ENCODE assay signal across 8 mouse cellular contexts in genomic region chr10:7117785-7118184, GRCm38 (mm10).
DNase-seq lines count a peak whose midpoint lies in the region; ATAC-seq lines count a peak whose summit lies in the region.

No protein-coding gene starts in this region.

- H3K36me3 ChIP-seq in kidney, embryonic 14.5 days (ENCODE audit: control insufficient read depth, insufficient read depth, low read length), result peaks cover 17% of the 10 kb centered on the region
- H3K36me3 ChIP-seq in embryonic facial prominence, embryonic 11.5 days (replicated peaks; ENCODE audit: control insufficient read depth, insufficient read depth, low read depth, low read length), result no peaks in the 10 kb centered on the region
- H3K36me3 ChIP-seq in limb, embryonic 15.5 days, result peaks cover 18% of the 10 kb centered on the region

- H3K4me2 ChIP-seq in kidney, embryonic 14.5 days (replicated peaks; ENCODE audit: low read depth, low read length), result no peak overlapping the region
- no peak overlapping the region for H3K4me2 ChIP-seq in embryonic facial prominence, embryonic 11.5 days (ENCODE audit: low read depth, low read length)
- H3K4me2 ChIP-seq in limb, embryonic 15.5 days, result no peak overlapping the region

- H3K9ac ChIP-seq in kidney, embryonic 14.5 days (ENCODE audit: low read depth, low read length), result no peak overlapping the region
- H3K9ac ChIP-seq in embryonic facial prominence, embryonic 11.5 days (replicated peaks; ENCODE audit: low read length), result no peak overlapping the region
- no peak overlapping the region for H3K9ac ChIP-seq in limb, embryonic 15.5 days

- peak; percentile 9 for DNase-seq in CD4-positive, CD25-positive, alpha-beta regulatory T cell, adult 2 months (ENCODE audit: low read depth, low spot score)
- DNase-seq in kidney, adult 9 months, result no peak
- peak; percentile 59 for DNase-seq in embryonic facial prominence, embryonic 11.5 days (ENCODE audit: low spot score)
- no peak for DNase-seq in left cerebral cortex, postnatal 25 days (ENCODE audit: low spot score in 2 of 2)

- H3K27me3 ChIP-seq in kidney, embryonic 14.5 days (ENCODE audit: control insufficient read depth, insufficient read depth, low read length), result no peaks in the 10 kb centered on the region
- no peaks in the 10 kb centered on the region for H3K27me3 ChIP-seq in embryonic facial prominence, embryonic 11.5 days (ENCODE audit: control insufficient read depth, insufficient read depth, low read length)
- H3K27me3 ChIP-seq in limb, embryonic 15.5 days, result no peaks in the 10 kb centered on the region

- ATAC-seq in CD4-positive, CD25-positive, alpha-beta regulatory T cell, adult 4 months, result no peak
- ATAC-seq in kidney, embryonic 14.5 days (ENCODE audit: low FRiP score, low TSS enrichment), result peak; percentile 95
- peak; percentile 70 for ATAC-seq in embryonic facial prominence, embryonic 11.5 days (replicated peaks; ENCODE audit: insufficient number of reproducible peaks, low FRiP score, low TSS enrichment, low read depth)
- ATAC-seq in limb, embryonic 15.5 days (ENCODE audit: insufficient number of reproducible peaks, low FRiP score, low TSS enrichment, low read depth), result no peak
- ATAC-seq in megakaryocyte-erythroid progenitor cell, adult 5-6 weeks (replicated peaks; ENCODE audit: low FRiP score, low TSS enrichment, poor library complexity, severe bottlenecking), result no peak

- no peaks in the 10 kb centered on the region for H3K9me3 ChIP-seq in kidney, embryonic 14.5 days (ENCODE audit: control insufficient read depth, low read length)
- H3K9me3 ChIP-seq in embryonic facial prominence, embryonic 11.5 days (replicated peaks; ENCODE audit: control insufficient read depth, low read length), result no peaks in the 10 kb centered on the region
- no peaks in the 10 kb centered on the region for H3K9me3 ChIP-seq in limb, embryonic 15.5 days

- H3K27ac ChIP-seq in kidney, embryonic 14.5 days (ENCODE audit: low read depth, low read length), result peak overlapping the region; percentile 81
- no peak overlapping the region for H3K27ac ChIP-seq in embryonic facial prominence, embryonic 11.5 days (replicated peaks; ENCODE audit: low read depth, low read length)
- H3K27ac ChIP-seq in limb, embryonic 15.5 days, result peak overlapping the region; percentile 77

- H3K4me1 ChIP-seq in kidney, embryonic 14.5 days (ENCODE audit: control insufficient read depth, insufficient read depth, low read length), result peaks cover 14% of the 10 kb centered on the region; the same call in 1 of the 2 replicates
- 0 out of 2 replicates have a peak, but pooled peaks cover 4% of the 10 kb centered on the region for H3K4me1 ChIP-seq in embryonic facial prominence, embryonic 11.5 days (ENCODE audit: control insufficient read depth, insufficient read depth, low read length)
- H3K4me1 ChIP-seq in limb, embryonic 15.5 days, result peaks cover 15% of the 10 kb centered on the region

- intact Hi-C loops in left cerebral cortex, postnatal 25 days (cut with DNase I), result no loop called here

- H3K4me3 ChIP-seq in kidney, embryonic 14.5 days (ENCODE audit: low read length), result no peak overlapping the region
- H3K4me3 ChIP-seq in embryonic facial prominence, embryonic 11.5 days (ENCODE audit: low read depth, low read length), result no peak overlapping the region
- no peak overlapping the region for H3K4me3 ChIP-seq in limb, embryonic 15.5 days

- WGBS in kidney, embryonic 14.5 days, result 23% methylated on average over 7 of the region's 7 CpGs
- WGBS in embryonic facial prominence, embryonic 11.5 days, result 50% methylated on average over 7 of the region's 7 CpGs
- WGBS in limb, embryonic 15.5 days, result 41% methylated on average over 7 of the region's 7 CpGs

Comparison
In these comparisons a context has a peak if more than half of its experiments do, and no peak if none do; other contexts are left out.
1. DNase-seq: peak in CD4-positive, CD25-positive, alpha-beta regulatory T cell, adult 2 months (single experiment) and embryonic facial prominence, embryonic 11.5 days (single experiment); none in kidney, adult 9 months (single experiment) and left cerebral cortex, postnatal 25 days (0 of 2).
2. ATAC-seq: peak in kidney, embryonic 14.5 days (single experiment) and embryonic facial prominence, embryonic 11.5 days (single experiment); none in CD4-positive, CD25-positive, alpha-beta regulatory T cell, adult 4 months (single experiment), limb, embryonic 15.5 days (single experiment) and megakaryocyte-erythroid progenitor cell, adult 5-6 weeks (single experiment).